ENCODE assay signal across 8 mouse cellular contexts in genomic region chr16:91484808-91485700, GRCm38 (mm10). TPM values are rescaled to one million over a fixed set of nuclear protein-coding genes. Genes with fewer than 3 reads are reported as not detected.
DNase-seq lines count a peak whose midpoint lies in the region; ATAC-seq and TF ChIP-seq lines count a peak whose summit lies in the region.

Gene Ifnar1 (plus strand): TSS chr16:91485238.

- H3K27ac ChIP-seq in bone marrow macrophage, adult 2 months (ENCODE audit: insufficient read depth, low read depth, low read length) = peak within 1 kb of the TSS; percentile 98
- peak within 1 kb of the TSS; percentile 87 for H3K27ac ChIP-seq in embryonic fibroblast, embryonic 13.5 days (ENCODE audit: insufficient read depth, low read length)
- H3K27ac ChIP-seq in kidney, embryonic 14.5 days (ENCODE audit: low read depth, low read length) = peak within 1 kb of the TSS; percentile 96
- H3K27ac ChIP-seq in limb, embryonic 15.5 days = peak within 1 kb of the TSS; percentile 92

- peak within 1 kb of the TSS; percentile 81 for H3K4me3 ChIP-seq in bone marrow macrophage, adult 2 months (ENCODE audit: insufficient read depth, low read length)
- H3K4me3 ChIP-seq in embryonic fibroblast, embryonic 13.5 days (ENCODE audit: insufficient read depth, low read length) = peak within 1 kb of the TSS; percentile 90
- H3K4me3 ChIP-seq in kidney, embryonic 14.5 days (ENCODE audit: low read length) = peak within 1 kb of the TSS; percentile 87
- peak within 1 kb of the TSS; percentile 70 for H3K4me3 ChIP-seq in limb, embryonic 15.5 days

- no peaks in the 10 kb centered on the region for H3K9me3 ChIP-seq in kidney, embryonic 14.5 days (ENCODE audit: control insufficient read depth, low read length)
- H3K9me3 ChIP-seq in limb, embryonic 15.5 days = no peaks in the 10 kb centered on the region

- H3K9ac ChIP-seq in kidney, embryonic 14.5 days (ENCODE audit: low read depth, low read length) = peak within 1 kb of the TSS; percentile 85
- peak within 1 kb of the TSS; percentile 61 for H3K9ac ChIP-seq in limb, embryonic 15.5 days

- peak; percentile 100 for DNase-seq in A20 (ENCODE audit: low read depth, low spot score)
- DNase-seq in heart, adult 9 months (ENCODE audit: low spot score in 2 of 2) = peak; percentile 100
- peak; percentile 99 for DNase-seq in monocyte, adult 2 months (ENCODE audit: low read depth in 1 of 2, low spot score in 2 of 2)
- peak; percentile 100 for DNase-seq in spleen, postnatal 36 days (ENCODE audit: low spot score in 2 of 2)

- H3K4me1 ChIP-seq in bone marrow macrophage, adult 2 months (ENCODE audit: control insufficient read depth, insufficient read depth, low read length) = peaks cover 37% of the 10 kb centered on the region
- H3K4me1 ChIP-seq in embryonic fibroblast, embryonic 13.5 days (ENCODE audit: control insufficient read depth, insufficient read depth, low read length) = no peaks in the 10 kb centered on the region
- H3K4me1 ChIP-seq in kidney, embryonic 14.5 days (ENCODE audit: control insufficient read depth, insufficient read depth, low read length) = peaks cover 10% of the 10 kb centered on the region; the same call in 1 of the 2 replicates
- peaks cover 14% of the 10 kb centered on the region for H3K4me1 ChIP-seq in limb, embryonic 15.5 days

- no peaks in the 10 kb centered on the region for H3K27me3 ChIP-seq in kidney, embryonic 14.5 days (ENCODE audit: control insufficient read depth, insufficient read depth, low read length)
- no peaks in the 10 kb centered on the region for H3K27me3 ChIP-seq in limb, embryonic 15.5 days

- H3K4me2 ChIP-seq in kidney, embryonic 14.5 days (replicated peaks; ENCODE audit: low read depth, low read length) = peak within 1 kb of the TSS; percentile 76
- H3K4me2 ChIP-seq in limb, embryonic 15.5 days = peak within 1 kb of the TSS; percentile 67

- peak; percentile 52; the same call in 1 of the 2 replicates for TF ChIP-seq POLR2A in bone marrow macrophage, adult 2 months (IDR thresholded peaks at IDR 0.05; ENCODE audit: borderline replicate concordance, low read depth, low read length)
- TF ChIP-seq POLR2A in embryonic fibroblast, embryonic 13.5 days (IDR thresholded peaks at IDR 0.05; ENCODE audit: low read depth, low read length) = peak; percentile 86

- peaks cover 13% of the 10 kb centered on the region for H3K36me3 ChIP-seq in kidney, embryonic 14.5 days (ENCODE audit: control insufficient read depth, insufficient read depth, low read length)
- H3K36me3 ChIP-seq in limb, embryonic 15.5 days = peaks cover 6% of the 10 kb centered on the region

- under 1% methylated on average over 63 of the region's 68 CpGs for WGBS in kidney, embryonic 14.5 days
- WGBS in limb, embryonic 15.5 days = under 1% methylated on average over 68 of the region's 68 CpGs

- TF ChIP-seq CTCF in bone marrow macrophage, adult 2 months (IDR thresholded peaks at IDR 0.05; ENCODE audit: low read depth, low read length) = no peak
- no peak for TF ChIP-seq CTCF in embryonic fibroblast, embryonic 13.5 days (IDR thresholded peaks at IDR 0.05; ENCODE audit: borderline replicate concordance, insufficient read depth, low read length)

- ATAC-seq in kidney, embryonic 14.5 days (ENCODE audit: low FRiP score, low TSS enrichment) = peak; percentile 100
- peak; percentile 99 for ATAC-seq in limb, embryonic 15.5 days (ENCODE audit: insufficient number of reproducible peaks, low FRiP score, low TSS enrichment, low read depth)

RNA-seq across cellular contexts. Expression of gene Ifnar1, which starts in this region (rescaled TPM):
- polyA plus RNA-seq in bone marrow macrophage, adult 2 months (2012; ENCODE audit: insufficient read depth, insufficient read length, missing spikeins) = 89.1 and 92.5 TPM in 2 replicates
- 58.6 and 73.8 TPM in 2 replicates for polyA plus RNA-seq in embryonic fibroblast, embryonic 13.5 days (2011; ENCODE audit: insufficient read length, low read depth, missing spikeins)
- polyA plus RNA-seq in kidney, embryonic 14.5 days (2014; fragmentation: Nextera tagmentation; extraction: Ambion mirVana) = 37.8 and 69.6 TPM in 2 replicates
- 54.2 and 55.0 TPM in 2 replicates for polyA plus RNA-seq in limb, embryonic 15.5 days (2015; fragmentation: Nextera tagmentation; extraction: Ambion mirVana)

Comparison
In these comparisons a context has a peak if more than half of its experiments do, and no peak if none do; other contexts are left out.
1. Peak in every context shown above with its lines: DNase-seq, ATAC-seq, H3K4me3 ChIP-seq and H3K27ac ChIP-seq.